Mouse (Mus musculus) right cerebral cortex, postnatal 36 days (tissue): ENCODE data around the gene Sdc1.

Experiments used
- DNase-seq, 2 experiments: peaks; one replicate each; pipeline ENCODE4 v3.0.0; 2022; ENCODE audit warnings: low spot score in 2 of 2, mixed read lengths in 1 of 2

The Sdc1 gene

GRCm38 (mm10) chr12:8824995-8825703 lies 54.0 kb downstream of the Sdc1 start:
- no peak for DNase-seq

DNA sequence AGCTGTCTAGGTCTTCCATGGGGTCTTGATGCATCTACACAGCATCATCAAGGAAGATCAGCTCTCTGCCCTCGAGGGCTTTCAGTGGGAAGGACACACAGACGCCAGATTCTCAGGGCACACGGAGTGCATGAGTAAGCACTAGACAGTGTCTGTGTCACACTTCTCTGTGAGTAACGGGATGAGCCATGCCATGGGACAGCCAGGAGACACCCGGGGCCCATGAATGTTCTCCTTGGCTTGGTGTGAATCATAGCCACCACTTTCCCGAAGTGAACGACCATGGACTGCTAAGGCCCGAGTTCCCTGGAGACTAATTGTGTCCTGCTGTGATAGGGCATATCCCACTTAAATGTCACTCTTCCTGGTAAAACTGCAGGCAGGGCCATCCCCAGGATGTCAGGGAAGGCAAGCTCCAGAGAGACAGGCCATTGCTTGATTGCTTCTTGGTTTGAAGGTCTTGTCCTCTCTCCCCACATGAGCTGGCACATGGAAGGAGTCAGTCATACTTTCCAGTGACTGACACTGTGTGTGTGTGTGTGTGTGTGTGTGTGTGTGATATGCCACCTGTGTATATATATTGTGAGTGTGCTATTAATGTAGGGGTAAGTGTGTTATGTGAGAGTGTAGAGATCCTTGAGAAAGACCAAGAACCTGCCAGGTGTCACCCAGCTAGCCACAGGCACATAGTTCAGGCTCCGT lies 56.0 kb downstream of the Sdc1 start:
- DNase-seq, result no peak

DNA sequence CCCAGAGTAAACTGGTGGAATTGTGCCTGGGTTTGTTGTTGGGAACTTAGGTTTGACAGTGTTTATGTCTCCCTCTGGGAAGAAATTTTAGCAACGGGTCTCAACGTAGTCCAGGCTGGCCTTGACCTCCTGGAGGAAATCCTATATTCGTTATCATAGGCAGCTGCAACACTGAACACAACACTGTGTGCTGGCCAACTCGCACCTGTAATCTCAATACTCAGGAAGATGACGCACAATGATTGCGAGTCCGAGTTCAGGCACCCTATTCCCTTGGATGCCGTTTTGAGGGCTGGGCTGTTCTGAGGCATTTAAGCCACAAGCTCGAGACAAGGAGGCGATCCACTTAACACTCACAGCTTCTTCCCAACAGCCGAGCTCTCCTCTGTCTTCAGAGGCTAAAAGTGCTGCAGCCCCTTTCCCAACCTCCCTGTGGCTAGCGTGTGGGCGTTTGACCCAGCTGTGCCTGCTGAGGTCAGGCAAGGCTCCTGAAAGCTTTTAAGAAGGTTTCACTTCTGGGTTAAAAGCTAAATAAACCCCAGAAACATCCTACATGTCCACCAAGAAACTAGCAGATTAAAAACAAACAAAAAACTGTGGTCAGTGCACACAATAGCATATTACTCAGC lies 58.0 kb downstream of the Sdc1 start:
- no peak for DNase-seq

GRCm38 (mm10) chr12:8829661-8830040 lies 58.5 kb downstream of the Sdc1 start:
- DNase-seq, result no peak

DNA sequence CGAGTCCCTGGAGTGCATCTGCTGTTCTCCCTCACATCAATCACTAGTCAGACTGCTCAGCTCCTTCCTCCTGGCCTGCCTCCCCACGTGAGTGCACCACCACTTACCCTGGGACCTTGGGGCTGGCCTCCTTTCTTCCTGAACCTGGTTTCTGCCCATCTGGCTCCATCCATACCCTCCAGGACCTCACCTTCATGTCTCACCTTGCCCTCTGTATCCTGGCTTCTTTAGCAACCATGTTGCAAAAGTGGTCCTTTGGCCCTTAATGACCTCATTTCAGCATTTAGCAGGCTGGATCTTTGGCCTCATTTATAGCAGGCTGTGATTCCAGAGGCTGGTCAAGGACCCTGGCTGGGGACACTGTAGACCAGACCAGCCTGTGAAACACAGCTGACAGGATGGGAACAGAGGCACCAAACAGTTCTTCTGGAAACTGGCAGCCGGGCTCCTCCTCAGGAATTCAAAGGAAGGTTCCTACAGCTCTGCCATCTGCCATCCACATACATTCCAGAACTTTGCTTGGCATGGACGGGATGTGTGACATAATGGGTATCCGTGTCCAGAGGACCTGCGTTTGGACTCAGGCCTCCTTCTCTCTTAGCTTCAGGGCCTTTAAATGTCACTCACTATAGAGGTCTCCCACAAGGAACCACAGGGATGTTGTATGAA lies 60.0 kb downstream of the Sdc1 start:
- no peak for DNase-seq

DNA sequence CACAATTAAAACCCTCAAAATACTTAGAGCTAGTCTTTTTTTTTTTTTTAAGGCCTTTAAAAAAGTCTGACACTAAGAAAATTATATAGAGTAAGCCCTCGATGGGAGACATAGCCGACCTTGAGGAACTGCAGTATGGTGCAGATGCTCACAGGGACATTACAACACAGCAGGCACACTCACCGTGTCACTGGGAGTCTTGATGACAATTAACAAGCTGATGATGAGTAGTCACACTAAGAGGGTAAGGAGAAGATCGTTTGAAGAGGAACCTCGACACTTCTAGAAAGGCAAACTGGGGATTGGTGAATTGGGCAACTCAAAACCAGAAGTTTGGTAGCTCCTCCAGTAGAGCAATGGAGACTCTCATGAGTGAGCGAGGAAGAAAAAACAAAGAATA lies 60.6 kb downstream of the Sdc1 start:
- no peak for DNase-seq

DNA sequence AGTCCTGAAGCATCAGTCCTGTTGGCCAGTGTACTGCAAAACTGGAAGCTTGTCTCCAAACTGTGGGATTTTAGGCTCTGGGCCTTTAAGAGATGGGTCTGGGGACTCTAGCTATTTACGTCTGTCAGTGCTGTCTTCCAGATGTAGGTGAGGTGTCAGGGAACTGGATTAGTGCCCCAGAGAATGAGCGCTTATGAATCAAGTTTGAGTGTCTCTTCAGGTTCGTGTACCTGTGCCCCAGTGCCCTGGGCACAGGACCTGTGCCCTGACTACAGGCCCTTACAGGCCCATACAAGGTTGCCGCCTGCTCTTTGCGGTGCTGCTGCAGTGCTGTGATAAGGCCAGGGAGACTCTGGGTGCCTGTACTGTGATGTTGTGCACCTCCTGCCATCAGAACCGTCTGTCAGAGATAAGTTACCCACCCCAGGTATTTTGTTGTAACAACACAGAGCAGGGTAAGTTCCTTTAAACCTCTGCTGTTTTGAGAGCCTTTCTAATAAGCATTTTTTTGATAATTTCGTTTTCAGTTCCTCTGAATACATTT lies 69.7 kb downstream of the Sdc1 start:
- no peak for DNase-seq

- DNase-seq, result no peak
These were observed 71.6 kb downstream of the Sdc1 start for GRCm38 (mm10) chr12:8842725-8843124.
